Mouse (Mus musculus) stomach, embryonic 16.5 days (tissue): ENCODE measurements around the gene Zranb1. TPM values are rescaled to one million over a fixed set of nuclear protein-coding genes. Genes with fewer than 3 reads are reported as not detected.

Experiments used
- ATAC-seq: fragments of 200-750 bp; cut with Nextera tagmentation; 2 replicates; pipeline ENCODE4 v1.8.0; 2017; ENCODE audit warnings: moderate number of reproducible peaks, moderate TSS enrichment; ENCODE audit not compliant: insufficient read depth, low FRiP score
- H3K27ac ChIP-seq: fragments of 300-500 bp; sonication (generic); 2 replicates; pipeline ENCODE4 v1.5.1; 2014; ENCODE audit warnings: low read length
- H3K27me3 ChIP-seq: fragments of 300-500 bp; sonication (generic); 2 replicates; pipeline ENCODE4 v1.6.1; 2014; ENCODE audit warnings: low read length, control low read depth, mixed read lengths; ENCODE audit not compliant: control insufficient read depth, insufficient read depth
- H3K36me3 ChIP-seq: fragments of 300-500 bp; sonication (generic); 2 replicates; pipeline ENCODE4 v1.6.1; 2014; ENCODE audit warnings: low read length; ENCODE audit not compliant: control insufficient read depth, insufficient read depth
- H3K4me1 ChIP-seq: fragments of 300-500 bp; sonication (generic); 2 replicates; pipeline ENCODE4 v1.6.1; 2014; ENCODE audit warnings: low read length, control low read depth, mixed read lengths; ENCODE audit not compliant: control insufficient read depth, insufficient read depth
- H3K4me2 ChIP-seq: fragments of 300-500 bp; sonication (generic); 2 replicates; pipeline ENCODE4 v1.6.1; 2014; ENCODE audit warnings: low read depth, low read length, mixed read lengths
- H3K4me3 ChIP-seq: fragments of 300-500 bp; sonication (generic); replicated peaks from 2 replicates; pipeline ENCODE4 v1.5.1; 2014; ENCODE audit warnings: mild to moderate bottlenecking, low read length
- H3K9ac ChIP-seq: fragments of 300-500 bp; sonication (generic); 2 replicates; pipeline ENCODE4 v1.6.1; 2014; ENCODE audit warnings: low read length
- H3K9me3 ChIP-seq: fragments of 300-500 bp; sonication (generic); replicated peaks from 2 replicates; pipeline ENCODE4 v1.6.1; 2016; ENCODE audit warnings: low read length, control low read depth; ENCODE audit not compliant: control insufficient read depth
- WGBS: fragments of 180-500 bp; shearing (Covaris S2); extraction: QIAGEN DNeasy Blood & Tissue Kit; methylation state at CpG from one replicate; pipeline ENCODE4 v1.1.7; 2014; 5-methylcytosine and 5-hydroxymethylcytosine counted together
- polyA plus RNA-seq: library from polyadenylated mRNA; unstranded; fragments of >200 nt; fragmentation: Nextera tagmentation; extraction: Ambion mirVana; gene quantifications from 2 replicates; pipeline ENCODE4 v1.2.1, GENCODE M21; 2015

Zranb1 gene
- polyA plus RNA-seq, 1 experiment from 2014 or later, result 10.5 TPM

DNA sequence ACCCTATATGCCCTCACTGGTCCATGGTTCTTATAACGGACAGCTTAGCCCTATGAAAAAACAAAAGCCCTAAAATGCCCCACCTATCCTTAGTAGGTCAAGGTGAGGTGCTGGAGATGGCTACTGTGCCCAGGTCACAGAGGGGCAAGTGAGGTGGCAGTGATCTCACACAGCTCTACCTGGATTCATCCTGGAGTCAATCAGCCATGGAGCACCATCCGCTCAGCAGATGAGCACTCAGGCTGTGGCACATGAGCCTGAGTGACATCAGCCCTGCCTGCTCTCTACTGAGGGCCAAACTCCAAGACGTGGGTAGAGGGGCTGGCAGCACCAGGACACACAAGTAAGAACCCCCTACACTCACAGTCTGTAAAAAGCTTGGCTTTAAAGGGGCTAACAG lies 70.4 kb downstream of the Zranb1 start:
- Histone ChIP-seq H3K9ac (no peak overlapping the region), H3K27ac (no peak overlapping the region), H3K36me3 (peaks cover 11% of the 10 kb centered on the region; the same call in 1 of the 2 replicates), H3K4me3 (no peak overlapping the region), H3K27me3 (no peaks in the 10 kb centered on the region), H3K9me3 (no peaks in the 10 kb centered on the region), H3K4me1 (peaks cover 20% of the 10 kb centered on the region), H3K4me2 (no peak overlapping the region)
- WGBS, result 90% methylated on average over 3 of the region's 3 CpGs
- no peak for ATAC-seq

DNA sequence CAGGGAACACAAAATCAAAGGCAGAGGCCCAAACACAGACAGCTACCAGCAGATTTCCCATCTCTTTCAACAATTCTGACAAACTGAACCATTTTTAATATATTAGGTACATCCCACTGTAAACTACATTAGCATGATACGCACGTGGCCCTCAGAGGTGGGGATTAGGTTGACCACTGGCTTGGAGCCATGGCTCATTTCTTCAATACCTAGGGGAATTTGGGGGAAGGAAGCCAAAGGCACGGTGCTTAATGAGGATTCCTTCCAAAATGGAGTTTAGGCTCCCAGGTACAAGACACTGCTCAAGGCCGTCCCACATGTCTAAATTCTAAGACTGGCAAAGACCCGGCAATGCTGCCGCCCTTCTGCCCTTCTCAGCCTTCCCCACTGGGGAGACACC lies 71.3 kb downstream of the Zranb1 start:
- Histone ChIP-seq H3K9ac (no peak overlapping the region), H3K36me3 (peaks cover 11% of the 10 kb centered on the region; the same call in 1 of the 2 replicates), H3K4me2 (no peak overlapping the region), H3K4me3 (no peak overlapping the region), H3K9me3 (no peaks in the 10 kb centered on the region), H3K27me3 (no peaks in the 10 kb centered on the region), H3K27ac (no peak overlapping the region), H3K4me1 (peaks cover 26% of the 10 kb centered on the region)
- no peak for ATAC-seq
- 83% methylated on average over 6 of the region's 6 CpGs for WGBS

DNA sequence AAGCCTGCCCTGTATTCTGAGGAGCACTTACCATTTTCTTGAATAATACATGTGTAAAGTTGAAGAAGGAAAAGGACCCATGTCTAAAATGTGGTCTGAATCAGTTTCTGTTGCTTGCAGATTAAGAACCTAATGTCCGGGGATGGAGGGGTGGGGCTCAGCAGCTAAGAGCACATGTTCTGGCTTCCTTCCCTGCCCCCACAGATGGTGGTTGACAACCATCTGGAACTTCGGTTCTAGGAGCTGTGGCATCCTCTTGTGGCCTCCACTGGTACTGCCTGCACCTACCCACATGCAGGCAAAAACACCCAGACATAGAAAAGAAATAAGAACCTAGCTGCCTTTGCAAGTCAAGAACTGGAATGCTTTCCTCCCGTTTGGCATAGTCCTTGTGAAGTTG lies 72.5 kb downstream of the Zranb1 start:
- H3K9ac ChIP-seq, result no peak overlapping the region
- 14% methylated on average over 3 of the region's 3 CpGs for WGBS
- H3K27ac ChIP-seq, result no peak overlapping the region
- H3K27me3 ChIP-seq, result no peaks in the 10 kb centered on the region
- peak; percentile 30; the same call in 1 of the 2 replicates for ATAC-seq
- no peak overlapping the region for H3K4me2 ChIP-seq
- H3K4me1 ChIP-seq, result peaks cover 38% of the 10 kb centered on the region
- peaks cover 6% of the 10 kb centered on the region; the same call in 1 of the 2 replicates for H3K36me3 ChIP-seq
- no peaks in the 10 kb centered on the region for H3K9me3 ChIP-seq
- no peak overlapping the region for H3K4me3 ChIP-seq

DNA sequence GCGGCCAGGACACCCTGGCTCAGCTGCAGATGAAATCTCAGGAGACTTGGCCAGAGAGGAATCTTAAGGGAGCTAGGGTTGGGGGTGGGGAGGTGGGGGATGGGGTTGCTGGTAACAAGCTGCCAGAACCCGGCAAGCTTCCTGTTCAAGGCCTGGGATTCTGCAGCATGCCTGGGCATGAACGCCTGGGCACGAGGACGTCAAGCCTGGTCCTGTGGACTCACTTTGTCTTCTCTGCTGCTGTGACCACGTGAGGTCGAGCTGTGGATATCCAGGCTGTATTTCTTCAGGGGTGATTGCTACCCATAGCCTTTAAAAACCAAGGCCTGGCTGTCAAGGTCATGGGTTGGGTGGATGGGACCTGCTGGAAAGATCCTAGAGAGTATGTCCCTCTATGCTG lies 74.8 kb downstream of the Zranb1 start:
- H3K27me3 ChIP-seq, result no peaks in the 10 kb centered on the region
- no peak for ATAC-seq
- no peak overlapping the region for H3K4me2 ChIP-seq
- H3K4me1 ChIP-seq, result peaks cover 48% of the 10 kb centered on the region
- H3K9me3 ChIP-seq, result no peaks in the 10 kb centered on the region
- H3K36me3 ChIP-seq, result no peaks in the 10 kb centered on the region
- H3K9ac ChIP-seq, result no peak overlapping the region
- H3K27ac ChIP-seq, result no peak overlapping the region; the same call in 1 of the 2 replicates
- WGBS, result 68% methylated on average over 7 of the region's 7 CpGs
- H3K4me3 ChIP-seq, result no peak overlapping the region

DNA sequence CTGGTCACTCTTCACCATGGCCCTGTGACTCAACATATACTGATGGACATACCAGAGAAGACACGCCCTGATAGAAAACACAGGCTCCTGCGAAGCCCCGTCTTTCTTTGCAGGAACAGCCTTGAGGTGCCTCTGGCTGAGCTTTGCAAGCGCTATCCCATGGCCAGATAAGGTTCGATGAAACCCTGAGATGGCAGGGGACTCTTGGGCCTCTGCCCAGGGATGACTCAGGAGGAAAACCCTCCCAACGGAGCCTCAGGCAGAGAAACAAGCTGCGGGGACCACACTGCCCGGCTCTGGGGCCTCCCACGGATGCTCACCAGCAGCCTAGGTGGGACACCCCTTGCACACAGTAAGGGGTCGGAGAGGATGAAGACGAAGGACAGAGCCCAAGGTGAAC lies 76.4 kb downstream of the Zranb1 start:
- WGBS, result 45% methylated on average over 11 of the region's 11 CpGs
- H3K4me3 ChIP-seq, result no peak overlapping the region
- 0 out of 2 replicates have a peak overlapping the region, but pooled peaks have one; percentile 24 for H3K9ac ChIP-seq
- ATAC-seq, result 0 out of 2 replicates have a peak, but pooled peaks have one; percentile 43
- H3K36me3 ChIP-seq, result no peaks in the 10 kb centered on the region
- no peaks in the 10 kb centered on the region for H3K27me3 ChIP-seq
- peaks cover 64% of the 10 kb centered on the region for H3K4me1 ChIP-seq
- H3K4me2 ChIP-seq, result no peak overlapping the region
- H3K9me3 ChIP-seq, result no peaks in the 10 kb centered on the region
- peak overlapping the region; percentile 40 for H3K27ac ChIP-seq

DNA sequence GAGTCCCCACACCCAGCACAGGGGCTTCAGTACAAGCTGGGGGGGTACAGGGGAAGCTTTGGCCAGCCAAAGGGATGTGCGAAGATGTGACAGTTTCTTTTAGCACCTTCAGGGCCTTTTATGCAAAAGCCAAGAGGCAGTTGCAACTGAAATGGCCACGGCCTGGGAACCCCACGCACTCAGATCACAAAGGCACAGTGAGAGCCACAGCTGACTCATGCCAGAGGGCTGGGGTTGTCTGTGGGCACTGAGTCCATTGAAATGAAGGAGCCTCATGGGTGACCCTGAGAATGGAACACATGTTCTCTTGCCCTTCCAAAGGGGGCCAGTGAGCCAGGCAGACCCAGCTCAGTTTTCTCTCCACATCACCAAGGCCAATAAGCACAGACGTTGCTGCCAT lies 77.7 kb downstream of the Zranb1 start:
- ATAC-seq, result no peak
- no peak overlapping the region for H3K4me3 ChIP-seq
- H3K36me3 ChIP-seq, result no peaks in the 10 kb centered on the region
- peaks cover 70% of the 10 kb centered on the region for H3K4me1 ChIP-seq
- no peak overlapping the region for H3K9ac ChIP-seq
- no peaks in the 10 kb centered on the region for H3K9me3 ChIP-seq
- H3K4me2 ChIP-seq, result no peak overlapping the region
- H3K27ac ChIP-seq, result no peak overlapping the region
- H3K27me3 ChIP-seq, result no peaks in the 10 kb centered on the region
- 88% methylated on average over 4 of the region's 4 CpGs for WGBS

DNA sequence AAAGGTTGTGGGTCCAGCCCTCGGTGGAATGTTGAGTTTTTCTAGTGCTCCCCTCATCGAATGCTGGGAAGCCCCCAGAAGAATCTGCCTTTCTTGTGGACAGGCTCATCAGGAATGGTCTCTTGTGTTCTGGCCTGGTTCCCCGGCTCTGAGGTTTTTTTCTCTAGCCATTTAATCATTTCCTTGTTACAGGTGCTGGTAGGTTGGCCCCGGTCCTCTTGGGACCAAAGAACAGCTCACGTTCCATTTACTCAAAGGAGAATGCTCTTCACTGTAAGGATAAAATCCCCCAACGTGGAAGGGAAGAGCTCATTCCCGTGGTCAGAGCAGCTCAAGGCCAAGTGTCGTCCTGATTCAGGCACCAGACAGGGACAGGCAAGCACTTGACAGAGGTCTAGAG lies 78.7 kb downstream of the Zranb1 start:
- ATAC-seq, result no peak
- Histone ChIP-seq H3K4me2 (no peak overlapping the region), H3K36me3 (no peaks in the 10 kb centered on the region), H3K4me1 (peaks cover 71% of the 10 kb centered on the region), H3K4me3 (no peak overlapping the region), H3K9me3 (no peaks in the 10 kb centered on the region), H3K27me3 (no peaks in the 10 kb centered on the region), H3K27ac (no peak overlapping the region), H3K9ac (no peak overlapping the region)
- WGBS, result 82% methylated on average over 8 of the region's 8 CpGs

DNA sequence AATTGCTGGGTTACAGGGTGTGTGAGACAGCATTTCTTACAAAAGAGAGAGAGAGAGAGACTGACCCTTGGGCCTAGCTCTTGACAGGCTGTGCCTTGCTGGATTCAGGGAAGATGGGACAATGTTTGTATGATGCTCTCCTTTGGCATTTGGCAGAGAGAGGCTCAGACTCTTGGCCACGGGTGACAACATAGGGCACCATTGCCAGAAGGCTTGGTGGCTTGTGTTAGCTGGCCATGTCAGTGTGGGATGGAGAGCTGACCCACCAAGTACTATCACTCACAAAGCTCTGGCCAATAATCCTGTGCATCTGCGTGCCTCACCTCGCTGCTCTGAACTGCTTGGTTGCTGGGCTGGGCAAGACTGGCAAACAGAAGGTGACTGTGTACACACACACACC lies 79.5 kb downstream of the Zranb1 start:
- Histone ChIP-seq H3K9ac (no peak overlapping the region), H3K4me3 (no peak overlapping the region), H3K27ac (peak overlapping the region; percentile 68; the same call in 1 of the 2 replicates), H3K9me3 (no peaks in the 10 kb centered on the region), H3K4me2 (no peak overlapping the region), H3K27me3 (no peaks in the 10 kb centered on the region), H3K36me3 (no peaks in the 10 kb centered on the region), H3K4me1 (peaks cover 74% of the 10 kb centered on the region)
- WGBS, result 67% methylated on average over 3 of the region's 3 CpGs
- ATAC-seq, result no peak

DNA sequence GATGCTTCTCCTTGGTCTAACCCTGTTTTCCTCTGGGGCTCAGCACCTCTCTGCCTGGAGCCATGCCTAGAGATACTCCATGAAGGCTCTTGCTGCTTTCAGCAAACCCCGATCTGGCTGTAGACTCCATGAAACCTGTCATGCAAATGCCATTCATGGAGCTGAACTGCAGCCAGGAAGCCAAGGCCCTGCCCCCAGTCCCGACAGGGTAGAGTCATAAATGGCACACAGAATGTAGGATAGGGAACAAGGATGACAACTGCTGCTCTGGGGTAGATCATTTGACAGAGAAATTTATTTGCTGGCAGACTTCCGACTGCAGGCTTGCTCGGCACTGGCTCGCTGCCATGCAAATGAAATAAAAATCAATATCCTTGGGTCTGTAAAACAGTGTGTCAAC lies 80.2 kb downstream of the Zranb1 start:
- no peaks in the 10 kb centered on the region for H3K9me3 ChIP-seq
- H3K27ac ChIP-seq, result peak overlapping the region; percentile 68
- no peak overlapping the region for H3K4me2 ChIP-seq
- H3K9ac ChIP-seq, result no peak overlapping the region
- H3K4me1 ChIP-seq, result peaks cover 78% of the 10 kb centered on the region
- H3K4me3 ChIP-seq, result no peak overlapping the region
- no peaks in the 10 kb centered on the region for H3K36me3 ChIP-seq
- ATAC-seq, result peak; percentile 21; the same call in 1 of the 2 replicates
- WGBS, result 14% methylated on average over 5 of the region's 5 CpGs
- no peaks in the 10 kb centered on the region for H3K27me3 ChIP-seq

DNA sequence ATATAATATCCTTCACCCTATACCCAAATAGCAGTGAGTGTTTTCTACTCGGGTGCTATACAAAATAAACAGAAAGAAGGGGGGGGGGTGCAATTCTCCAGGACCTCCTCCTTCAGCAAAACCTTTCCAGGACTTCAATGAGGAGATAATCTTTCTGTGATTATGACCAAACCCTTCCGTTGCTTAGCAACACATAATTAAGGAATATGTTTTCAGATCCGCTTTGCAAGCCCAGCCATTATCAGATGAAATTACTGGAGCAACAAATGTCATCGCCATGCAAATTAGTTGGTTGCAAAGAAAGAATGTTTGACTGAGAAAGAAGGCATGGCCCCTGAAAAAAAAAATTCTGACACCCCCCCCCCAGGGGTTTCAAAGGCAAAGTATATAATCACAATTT lies 80.7 kb downstream of the Zranb1 start:
- H3K27me3 ChIP-seq, result no peaks in the 10 kb centered on the region
- no peak overlapping the region for H3K4me2 ChIP-seq
- ATAC-seq, result no peak
- H3K36me3 ChIP-seq, result no peaks in the 10 kb centered on the region
- H3K4me1 ChIP-seq, result peaks cover 82% of the 10 kb centered on the region
- H3K4me3 ChIP-seq, result no peak overlapping the region
- no peak overlapping the region for H3K9ac ChIP-seq
- no peak overlapping the region for H3K27ac ChIP-seq
- WGBS, result 31% methylated on average over 4 of the region's 4 CpGs
- H3K9me3 ChIP-seq, result no peaks in the 10 kb centered on the region
